Mouse (Mus musculus) CH12.LX (cell line): Measurements from ENCODE around the gene Hist1h2bn.

Experiments used
- CTCF ChIP-seq, 2 experiments: IDR thresholded peaks in 1 of 2; conservative IDR thresholded peaks in 1 of 2; 2 replicates each; pipeline ENCODE4 v1.5.1; 2011 to 2012; ENCODE audit warnings: low read depth in 2 of 2, low read length in 2 of 2, improper control_type of control experiment in 1 of 2, inconsistent platforms in 1 of 2, mild to moderate bottlenecking in 1 of 2, moderate library complexity in 1 of 2
- KAT2A ChIP-seq: IDR thresholded peaks from 2 replicates; pipeline ENCODE4 v1.6.1; 2012; ENCODE audit warnings: low read length, improper control_type of control experiment, inconsistent platforms; ENCODE audit not compliant: insufficient replicate concordance
- MAFK ChIP-seq: IDR thresholded peaks from 2 replicates; pipeline ENCODE4 v1.6.1; 2011; ENCODE audit warnings: low read length, improper control_type of control experiment; ENCODE audit not compliant: insufficient replicate concordance
- NRF1 ChIP-seq: IDR thresholded peaks from 2 replicates; pipeline ENCODE4 v1.6.1; 2014; ENCODE audit warnings: low read depth, mild to moderate bottlenecking, inconsistent platforms, low read length, improper control_type of control experiment, moderate library complexity
- POLR2A ChIP-seq: IDR thresholded peaks from 2 replicates; pipeline ENCODE4 v1.6.1; 2011; ENCODE audit warnings: low read depth, mild to moderate bottlenecking, improper control_type of control experiment, low read length
- POLR2AphosphoS2 ChIP-seq: IDR thresholded peaks from 2 replicates; pipeline ENCODE4 v1.6.1; 2011; ENCODE audit warnings: low read depth, low read length, improper control_type of control experiment
- TCF12 ChIP-seq: IDR thresholded peaks from 2 replicates; pipeline ENCODE4 v1.6.1; 2014; ENCODE audit warnings: low read depth, mild to moderate bottlenecking, inconsistent platforms, low read length, improper control_type of control experiment
- UBTF ChIP-seq: IDR thresholded peaks from 2 replicates; pipeline ENCODE4 v1.6.1; 2012; ENCODE audit warnings: low read depth, mild to moderate bottlenecking, inconsistent platforms, low read length, improper control_type of control experiment, moderate library complexity
- USF1 ChIP-seq: IDR thresholded peaks from 2 replicates; pipeline ENCODE4 v1.6.1; 2014; ENCODE audit warnings: low read depth, mild to moderate bottlenecking, inconsistent platforms, low read length, improper control_type of control experiment
- ZC3H11A ChIP-seq: IDR thresholded peaks from 2 replicates; pipeline ENCODE4 v1.6.1; 2012; ENCODE audit warnings: low read depth, mild to moderate bottlenecking, inconsistent platforms, low read length, improper control_type of control experiment

- TF ChIP-seq UBTF = no peak
- TF ChIP-seq KAT2A = no peak
- no peak for TF ChIP-seq POLR2AphosphoS2
- TF ChIP-seq NRF1 = no peak
- no peak for TF ChIP-seq USF1
- no peak for TF ChIP-seq TCF12
- TF ChIP-seq CTCF (conservative IDR thresholded peaks at IDR 0.05 in 1 of 2, IDR thresholded peaks at IDR 0.05 in 1 of 2; ENCODE audit: low read depth in 2 of 2, low read length in 2 of 2) = no peak
- TF ChIP-seq ZC3H11A = no peak; the same call in 1 of the 2 replicates
- no peak for TF ChIP-seq POLR2A
- TF ChIP-seq MAFK = peak; percentile 96
These were observed 47.3 kb upstream of the Hist1h2bn start for GRCm38 (mm10) chr13:21706669-21707068.
